Mouse (Mus musculus): ENCODE results near the gene Rftn1.

GRCm38 (mm10) chr17:49989583-49989982 is 200.9 kb downstream of the Rftn1 start:
- TF ChIP-seq POLR2A (IDR thresholded peaks at IDR 0.05; ENCODE audit: insufficient read depth, low read length) (no peak), CTCF (IDR thresholded peaks at IDR 0.05; ENCODE audit: low read depth, low read length) (no peak), EP300 (IDR thresholded peaks at IDR 0.05; ENCODE audit: insufficient read depth, low read depth, low read length) (no peak)
